Mouse (Mus musculus) olfactory bulb, adult 2 months (tissue): ENCODE measurements around the gene Kctd10.

Source experiments
- CTCF ChIP-seq: fragments of 200-500 bp; IDR thresholded peaks from 2 replicates; pipeline ENCODE4 v1.5.1; 2012; ENCODE audit warnings: low read depth, mild to moderate bottlenecking, low read length, moderate library complexity; ENCODE audit not compliant: insufficient read depth
- POLR2A ChIP-seq: fragments of 200-500 bp; IDR thresholded peaks from 2 replicates; pipeline ENCODE4 v1.6.1; 2012; ENCODE audit warnings: mild to moderate bottlenecking, low read depth, low read length, moderate library complexity; ENCODE audit not compliant: insufficient read depth

DNA sequence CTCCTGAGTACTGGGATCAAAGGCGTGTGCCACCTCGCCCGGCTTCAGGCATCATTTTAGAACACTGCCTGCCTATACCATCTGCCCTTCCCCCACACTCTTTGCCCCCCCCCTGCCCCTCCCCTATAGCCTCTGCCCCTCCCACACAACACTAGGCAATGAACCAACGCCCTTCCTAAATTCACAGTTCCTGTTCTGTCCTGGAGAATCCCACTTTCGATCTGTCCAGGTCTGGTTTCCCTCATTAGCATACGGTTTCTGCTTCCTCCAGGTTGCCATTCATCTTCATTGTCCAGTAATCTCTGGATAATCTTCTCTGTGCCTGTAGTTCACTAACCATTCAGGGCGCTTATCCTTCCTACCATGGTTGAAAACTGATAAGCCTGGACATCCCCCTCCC, 36.7 kb downstream of the Kctd10 start:
- TF ChIP-seq CTCF (no peak), POLR2A (no peak)
